Mouse (Mus musculus) forebrain, embryonic 16.5 days (tissue): ENCODE results near the gene Rnf182. TPM values are rescaled to one million over a fixed set of nuclear protein-coding genes. Genes with fewer than 3 reads are reported as not detected.

ENCODE experiments used
- ATAC-seq: fragments of 200-750 bp; cut with Nextera tagmentation; 2 replicates; pipeline ENCODE4 v1.8.0; 2017; ENCODE audit warnings: mild to moderate bottlenecking, moderate library complexity
- H3K27ac ChIP-seq: fragments of 300-500 bp; sonication (generic); 2 replicates; pipeline ENCODE4 v1.5.1; 2014; ENCODE audit warnings: low read length, control low read depth
- H3K27me3 ChIP-seq: fragments of 300-500 bp; sonication (generic); replicated peaks from 2 replicates; pipeline ENCODE4 v1.6.1; 2014; ENCODE audit warnings: low read length; ENCODE audit not compliant: control insufficient read depth, insufficient read depth
- H3K36me3 ChIP-seq: fragments of 300-500 bp; sonication (generic); 2 replicates; pipeline ENCODE4 v1.6.1; 2014; ENCODE audit not compliant: control insufficient read depth, insufficient read depth
- H3K4me1 ChIP-seq: fragments of 300-500 bp; sonication (generic); replicated peaks from 2 replicates; pipeline ENCODE4 v1.6.1; 2014; ENCODE audit warnings: low read length; ENCODE audit not compliant: control insufficient read depth, insufficient read depth
- H3K4me2 ChIP-seq: fragments of 300-500 bp; sonication (generic); 2 replicates; pipeline ENCODE4 v1.6.1; 2014; ENCODE audit warnings: mild to moderate bottlenecking, low read length, control low read depth
- H3K4me3 ChIP-seq: fragments of 300-500 bp; sonication (generic); replicated peaks from 2 replicates; pipeline ENCODE4 v1.5.1; 2014; ENCODE audit warnings: mild to moderate bottlenecking, low read length, control low read depth
- H3K9ac ChIP-seq: fragments of 300-500 bp; sonication (generic); replicated peaks from 2 replicates; pipeline ENCODE4 v1.6.1; 2014; ENCODE audit warnings: low read depth, low read length, control low read depth
- H3K9me3 ChIP-seq: fragments of 300-500 bp; sonication (generic); 2 replicates; pipeline ENCODE4 v1.6.1; 2016; ENCODE audit warnings: low read length; ENCODE audit not compliant: control insufficient read depth
- WGBS: fragments of 180-500 bp; shearing (Covaris S2); extraction: QIAGEN DNeasy Blood & Tissue Kit; methylation state at CpG from one replicate; pipeline ENCODE4 v1.1.7; 2014; 5-methylcytosine and 5-hydroxymethylcytosine counted together
- polyA plus RNA-seq: library from polyadenylated mRNA; unstranded; fragments of >200 nt; fragmentation: Nextera tagmentation; extraction: Ambion mirVana; gene quantifications from 2 replicates; pipeline ENCODE4 v1.2.1, GENCODE M21; 2015

Gene Rnf182
- polyA plus RNA-seq, 1 experiment from 2014 or later: 51.6 TPM

- ATAC-seq: no peak
- Histone ChIP-seq H3K9me3 (no peaks in the 10 kb centered on the region), H3K4me1 (0 out of 2 replicates have a peak, but pooled peaks cover 3% of the 10 kb centered on the region), H3K9ac (no peak overlapping the region), H3K4me3 (no peak overlapping the region), H3K27me3 (no peaks in the 10 kb centered on the region), H3K4me2 (no peak overlapping the region), H3K36me3 (no peaks in the 10 kb centered on the region), H3K27ac (no peak overlapping the region)
- 64% methylated on average over 8 of the region's 8 CpGs for WGBS
Observed at GRCm38 (mm10) chr13:43677159-43677882, 61.8 kb downstream of the Rnf182 start.

GRCm38 (mm10) chr13:43677883-43678244 lies 62.4 kb downstream of the Rnf182 start:
- WGBS: 78% methylated on average over 5 of the region's 5 CpGs

GRCm38 (mm10) chr13:43684499-43684994 lies 69.0 kb downstream of the Rnf182 start:
- H3K9ac ChIP-seq: no peak overlapping the region
- no peak overlapping the region for H3K4me3 ChIP-seq
- no peak overlapping the region for H3K4me2 ChIP-seq
- no peaks in the 10 kb centered on the region for H3K36me3 ChIP-seq
- 0 out of 2 replicates have a peak overlapping the region, but pooled peaks have one; percentile 11 for H3K27ac ChIP-seq
- no peaks in the 10 kb centered on the region for H3K9me3 ChIP-seq
- 45% methylated on average over 8 of the region's 8 CpGs for WGBS
- peak; percentile 79 for ATAC-seq
- H3K27me3 ChIP-seq: no peaks in the 10 kb centered on the region
- peaks cover 5% of the 10 kb centered on the region for H3K4me1 ChIP-seq

More at GRCm38 (mm10) chr13:43677883-43678244, 62.4 kb downstream of the Rnf182 start:
- Histone ChIP-seq H3K27me3 (no peaks in the 10 kb centered on the region), H3K27ac (no peak overlapping the region), H3K36me3 (no peaks in the 10 kb centered on the region), H3K9me3 (no peaks in the 10 kb centered on the region), H3K4me2 (no peak overlapping the region), H3K4me1 (0 out of 2 replicates have a peak, but pooled peaks cover 3% of the 10 kb centered on the region), H3K4me3 (no peak overlapping the region), H3K9ac (no peak overlapping the region)
- no peak for ATAC-seq

- 91% methylated on average over 10 of the region's 10 CpGs for WGBS
- ATAC-seq: no peak
- Histone ChIP-seq H3K4me1 (peaks cover 10% of the 10 kb centered on the region), H3K9ac (no peak overlapping the region), H3K4me2 (no peak overlapping the region), H3K27me3 (no peaks in the 10 kb centered on the region), H3K9me3 (no peaks in the 10 kb centered on the region), H3K36me3 (no peaks in the 10 kb centered on the region), H3K4me3 (no peak overlapping the region), H3K27ac (no peak overlapping the region)
Observed at GRCm38 (mm10) chr13:43688065-43688464, 72.6 kb downstream of the Rnf182 start.

GRCm38 (mm10) chr13:43691755-43692154 lies 76.2 kb downstream of the Rnf182 start:
- H3K27ac ChIP-seq: no peak overlapping the region
- H3K4me3 ChIP-seq: no peak overlapping the region
- H3K4me1 ChIP-seq: peaks cover 5% of the 10 kb centered on the region
- no peak overlapping the region for H3K4me2 ChIP-seq
- WGBS: 68% methylated on average over 3 of the region's 3 CpGs
- H3K9me3 ChIP-seq: no peaks in the 10 kb centered on the region
- no peak for ATAC-seq
- no peak overlapping the region for H3K9ac ChIP-seq
- H3K27me3 ChIP-seq: no peaks in the 10 kb centered on the region
- H3K36me3 ChIP-seq: no peaks in the 10 kb centered on the region

- H3K9ac ChIP-seq: no peak overlapping the region
- H3K4me2 ChIP-seq: no peak overlapping the region
- H3K27me3 ChIP-seq: no peaks in the 10 kb centered on the region
- no peak overlapping the region for H3K4me3 ChIP-seq
- H3K27ac ChIP-seq: no peak overlapping the region
- H3K9me3 ChIP-seq: no peaks in the 10 kb centered on the region
- no peaks in the 10 kb centered on the region for H3K36me3 ChIP-seq
- ATAC-seq: no peak
- peaks cover 5% of the 10 kb centered on the region for H3K4me1 ChIP-seq
Observed at GRCm38 (mm10) chr13:43695521-43695920, 80.0 kb downstream of the Rnf182 start.

GRCm38 (mm10) chr13:43696011-43696410 lies 80.5 kb downstream of the Rnf182 start:
- no peaks in the 10 kb centered on the region for H3K36me3 ChIP-seq
- H3K9ac ChIP-seq: no peak overlapping the region
- no peak overlapping the region for H3K27ac ChIP-seq
- H3K4me2 ChIP-seq: no peak overlapping the region
- H3K9me3 ChIP-seq: no peaks in the 10 kb centered on the region
- no peak overlapping the region for H3K4me3 ChIP-seq
- no peaks in the 10 kb centered on the region for H3K27me3 ChIP-seq
- WGBS: 88% methylated on average over 7 of the region's 7 CpGs
- ATAC-seq: no peak
- H3K4me1 ChIP-seq: peaks cover 5% of the 10 kb centered on the region

- Histone ChIP-seq H3K27me3 (no peaks in the 10 kb centered on the region), H3K36me3 (no peaks in the 10 kb centered on the region), H3K4me1 (peaks cover 1% of the 10 kb centered on the region; the same call in 1 of the 2 replicates), H3K4me2 (no peak overlapping the region), H3K9ac (no peak overlapping the region), H3K9me3 (no peaks in the 10 kb centered on the region), H3K4me3 (no peak overlapping the region), H3K27ac (no peak overlapping the region)
- 85% methylated on average over 7 of the region's 7 CpGs for WGBS
- no peak for ATAC-seq
Observed at GRCm38 (mm10) chr13:43698506-43698905, 83.0 kb downstream of the Rnf182 start.

GRCm38 (mm10) chr13:43703471-43703870 lies 88.0 kb downstream of the Rnf182 start:
- WGBS: 17% methylated on average over 7 of the region's 7 CpGs
- no peaks in the 10 kb centered on the region for H3K27me3 ChIP-seq
- H3K4me2 ChIP-seq: no peak overlapping the region
- no peak overlapping the region for H3K9ac ChIP-seq
- peaks cover 8% of the 10 kb centered on the region; the same call in 1 of the 2 replicates for H3K4me1 ChIP-seq
- H3K9me3 ChIP-seq: no peaks in the 10 kb centered on the region
- ATAC-seq: no peak
- no peak overlapping the region for H3K4me3 ChIP-seq
- no peaks in the 10 kb centered on the region for H3K36me3 ChIP-seq
- no peak overlapping the region for H3K27ac ChIP-seq
